Mouse (Mus musculus): Measurements from ENCODE around the gene Gm9611. TPM values are rescaled to one million over a fixed set of nuclear protein-coding genes. Genes with fewer than 3 reads are reported as not detected.
"Not testable (repeated sequence)": the region's sequence is repeated elsewhere in the genome, so short reads cannot be mapped to it uniquely, and the experiment has no call there.

Gm9611 gene
- polyA plus RNA-seq (2015; fragmentation: Nextera tagmentation; extraction: Ambion mirVana), result not detected in 2 replicates

GRCm38 (mm10) chr14:42297258-42297657 is at the start of gene Gm9611:
Gene Gm9611, minus strand, starts transcription at chr14:42297358.
- H3K9ac ChIP-seq (ENCODE audit: low read length); H3K4me2 ChIP-seq (replicated peaks; ENCODE audit: low read depth); H3K27ac ChIP-seq (replicated peaks); H3K4me1 ChIP-seq (replicated peaks; ENCODE audit: control insufficient read depth, insufficient read depth); H3K4me3 ChIP-seq (ENCODE audit: low read depth, low read length); ATAC-seq (ENCODE audit: low FRiP score, low TSS enrichment); H3K9me3 ChIP-seq (ENCODE audit: control insufficient read depth, low read length); H3K36me3 ChIP-seq (ENCODE audit: control insufficient read depth, insufficient read depth, low read length); DNase-seq (ENCODE audit: low spot score); H3K27me3 ChIP-seq (ENCODE audit: control insufficient read depth, insufficient read depth, low read length): not testable (repeated sequence)
- no CpG with 5 or more reads among the region's 3 CpGs for WGBS

GRCm38 (mm10) chr14:42309910-42310309 is 12.8 kb upstream of the Gm9611 start, which contains the start of gene Gm7995:
Gene Gm7995, plus strand, starts transcription at chr14:42310210.
- H3K4me1 ChIP-seq (replicated peaks; ENCODE audit: control insufficient read depth, insufficient read depth); H3K36me3 ChIP-seq (ENCODE audit: control insufficient read depth, insufficient read depth, low read length); DNase-seq (ENCODE audit: low spot score); H3K4me3 ChIP-seq (ENCODE audit: low read depth, low read length); H3K9me3 ChIP-seq (ENCODE audit: control insufficient read depth, low read length); H3K27ac ChIP-seq (replicated peaks); ATAC-seq (ENCODE audit: low FRiP score, low TSS enrichment); H3K4me2 ChIP-seq (replicated peaks; ENCODE audit: low read depth); H3K9ac ChIP-seq (ENCODE audit: low read length); H3K27me3 ChIP-seq (ENCODE audit: control insufficient read depth, insufficient read depth, low read length): not testable (repeated sequence)
- WGBS, result no CpG with 5 or more reads among the region's 1 CpGs

- H3K4me2 ChIP-seq (replicated peaks; ENCODE audit: low read depth); DNase-seq (ENCODE audit: low spot score); H3K36me3 ChIP-seq (ENCODE audit: control insufficient read depth, insufficient read depth, low read length); H3K9me3 ChIP-seq (ENCODE audit: control insufficient read depth, low read length); H3K27me3 ChIP-seq (ENCODE audit: control insufficient read depth, insufficient read depth, low read length); H3K9ac ChIP-seq (ENCODE audit: low read length); H3K4me1 ChIP-seq (replicated peaks; ENCODE audit: control insufficient read depth, insufficient read depth); H3K27ac ChIP-seq (replicated peaks); H3K4me3 ChIP-seq (ENCODE audit: low read depth, low read length); ATAC-seq (ENCODE audit: low FRiP score, low TSS enrichment): not testable (repeated sequence)
- no CpG with 5 or more reads among the region's 3 CpGs for WGBS
Measured at GRCm38 (mm10) chr14:42259948-42260347, 37.2 kb downstream of the Gm9611 start, which contains the start of gene Gm17026. Gene Gm17026, minus strand, starts transcription at chr14:42260048.

Small RNA genes within 50 kb of the gene (microRNA-seq; reads per million reads assigned to microRNA genes)
- not detected for gene Gm25208
- gene Gm25892, result not detected

Other genes with a start within 250 kb of the Gm9611 start
- gene Gm7951, start 180.0 kb downstream of the Gm9611 start, polyA plus RNA-seq (2015; fragmentation: Nextera tagmentation; extraction: Ambion mirVana), result not detected in 2 replicates
- gene Gm17027, start 134.7 kb downstream of the Gm9611 start, polyA plus RNA-seq (2015; fragmentation: Nextera tagmentation; extraction: Ambion mirVana), result not detected in 2 replicates
- gene Gm3573, start 106.6 kb downstream of the Gm9611 start, polyA plus RNA-seq (2015; fragmentation: Nextera tagmentation; extraction: Ambion mirVana), result not detected in 2 replicates
- not detected in 2 replicates for gene Gm17026, start 37.3 kb downstream of the Gm9611 start, polyA plus RNA-seq (2015; fragmentation: Nextera tagmentation; extraction: Ambion mirVana)
- gene Gm7995, start 12.9 kb upstream of the Gm9611 start, polyA plus RNA-seq (2015; fragmentation: Nextera tagmentation; extraction: Ambion mirVana), result not detected in 2 replicates
- gene Gm8005, start 142.3 kb upstream of the Gm9611 start, polyA plus RNA-seq (2015; fragmentation: Nextera tagmentation; extraction: Ambion mirVana), result not detected in 2 replicates
- not detected in 2 replicates for gene Gm8011, start 166.5 kb upstream of the Gm9611 start, polyA plus RNA-seq (2015; fragmentation: Nextera tagmentation; extraction: Ambion mirVana)
- not detected in 2 replicates for gene Gm8020, start 205.0 kb upstream of the Gm9611 start, polyA plus RNA-seq (2015; fragmentation: Nextera tagmentation; extraction: Ambion mirVana)
- gene Gm8024, start 226.9 kb upstream of the Gm9611 start, polyA plus RNA-seq (2015; fragmentation: Nextera tagmentation; extraction: Ambion mirVana), result not detected in 2 replicates